Mouse (Mus musculus) urinary bladder, adult 18-20 months (tissue): ENCODE results near the gene Fam71e2.
"Not testable (repeated sequence)": the region's sequence is repeated elsewhere in the genome, so short reads cannot be mapped to it uniquely, and the experiment has no call there.

Experiments
- DNase-seq, 2 experiments: peaks; one replicate each; pipeline ENCODE4 v3.0.0; 2022; ENCODE audit warnings: low spot score in 2 of 2, mixed read lengths in 2 of 2

Fam71e2 gene

GRCm38 (mm10) chr7:4771202-4771601, at the start of gene Fam71e2:
Gene Fam71e2 (minus strand): TSS chr7:4771302.
- DNase-seq: no peak

DNA sequence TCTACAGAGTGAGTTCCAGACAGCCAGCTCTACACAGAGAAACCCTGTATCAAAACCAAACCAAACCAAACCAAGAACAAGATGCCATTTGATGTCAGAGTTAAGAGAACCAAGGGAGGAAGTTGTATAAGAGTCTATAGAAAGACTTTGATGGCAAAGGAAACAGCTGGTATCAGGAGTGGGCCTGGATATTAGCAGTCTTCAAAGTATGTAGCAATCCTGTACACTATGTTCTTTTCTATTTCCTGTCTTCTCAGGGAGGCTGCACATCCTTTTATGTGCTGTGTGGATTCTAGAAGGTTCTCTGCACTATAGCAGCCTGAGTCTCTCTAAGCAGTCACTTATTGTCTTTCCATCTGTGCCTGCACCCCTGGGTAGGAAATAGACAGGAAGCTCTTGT, 45.5 kb upstream of the Fam71e2 start:
- no peak for DNase-seq

DNA sequence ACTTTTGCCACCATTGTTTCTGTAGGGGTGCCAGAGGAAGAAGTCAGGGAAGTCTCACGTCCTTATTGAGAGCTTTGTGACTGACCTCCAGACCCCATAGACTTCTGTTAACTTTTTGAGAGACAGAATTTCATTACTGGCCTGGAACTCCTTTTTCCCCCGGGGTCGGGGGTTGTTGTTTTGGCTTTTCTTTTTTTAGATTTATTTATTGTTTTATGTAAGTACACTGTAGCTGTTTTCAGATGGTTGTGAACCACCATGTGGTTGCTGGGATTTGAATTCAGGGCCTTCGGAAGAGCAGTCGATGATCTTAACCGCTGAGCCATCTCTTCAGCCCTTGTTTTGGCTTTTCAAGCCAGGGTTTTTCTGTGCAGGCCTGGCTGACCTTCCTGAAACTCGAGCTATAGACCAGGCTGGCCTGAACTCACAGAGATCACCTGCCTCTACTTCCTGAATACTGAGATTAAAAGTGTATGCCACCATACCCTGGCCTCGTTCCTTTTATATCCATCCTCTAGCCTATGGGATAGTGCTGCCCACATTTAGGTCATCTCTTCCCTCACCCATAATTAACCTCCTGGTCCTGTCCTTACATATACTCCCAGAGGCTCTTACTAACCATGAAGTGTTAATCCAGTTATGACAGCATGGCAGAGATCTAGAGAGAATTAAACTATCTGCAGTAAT, 42.1 kb upstream of the Fam71e2 start:
- DNase-seq: no peak

DNA sequence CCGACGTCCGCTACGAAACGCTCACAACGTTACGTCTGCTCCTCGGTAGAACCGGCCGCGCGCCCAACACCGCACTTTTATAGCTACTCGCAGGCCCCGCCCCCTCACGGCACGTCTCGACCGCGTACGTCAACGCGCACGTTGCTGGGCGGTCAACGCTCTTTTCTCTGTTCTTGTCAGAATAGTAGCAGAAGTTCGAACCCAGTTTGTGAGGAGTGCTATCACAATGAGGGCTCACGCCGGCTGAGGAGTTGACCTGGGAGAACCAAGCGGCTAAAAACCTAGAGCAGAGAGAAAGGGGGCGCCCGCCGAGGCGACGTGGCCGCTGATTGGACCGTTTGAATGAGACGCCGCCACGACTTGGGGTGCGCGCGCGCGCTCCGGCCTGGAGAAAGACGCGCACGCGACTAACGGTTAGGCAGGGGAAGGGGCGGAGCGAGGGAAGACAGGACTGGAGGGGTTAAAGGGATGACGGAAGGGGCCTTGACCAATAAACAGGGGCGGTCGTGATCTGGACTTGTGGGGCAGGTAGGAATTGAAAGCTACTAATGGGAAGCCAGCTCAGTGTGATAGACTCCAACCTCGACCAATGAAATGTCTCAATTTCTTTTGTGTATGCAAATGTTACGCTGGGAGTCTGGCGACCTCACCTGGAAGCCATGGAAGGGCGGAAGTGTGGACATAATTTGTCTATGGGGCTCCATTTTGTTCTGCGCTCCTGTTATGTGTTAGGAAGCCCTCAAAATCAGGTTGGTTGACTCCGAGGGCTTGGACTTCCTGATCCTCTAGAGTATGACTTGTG, 41.4 kb upstream of the Fam71e2 start, which contains the start of gene Ube2s:
Gene Ube2s (minus strand): TSS at position 288 of the 802 bp plus-strand sequence.
- peak; percentile 97 to 99 for DNase-seq

DNA sequence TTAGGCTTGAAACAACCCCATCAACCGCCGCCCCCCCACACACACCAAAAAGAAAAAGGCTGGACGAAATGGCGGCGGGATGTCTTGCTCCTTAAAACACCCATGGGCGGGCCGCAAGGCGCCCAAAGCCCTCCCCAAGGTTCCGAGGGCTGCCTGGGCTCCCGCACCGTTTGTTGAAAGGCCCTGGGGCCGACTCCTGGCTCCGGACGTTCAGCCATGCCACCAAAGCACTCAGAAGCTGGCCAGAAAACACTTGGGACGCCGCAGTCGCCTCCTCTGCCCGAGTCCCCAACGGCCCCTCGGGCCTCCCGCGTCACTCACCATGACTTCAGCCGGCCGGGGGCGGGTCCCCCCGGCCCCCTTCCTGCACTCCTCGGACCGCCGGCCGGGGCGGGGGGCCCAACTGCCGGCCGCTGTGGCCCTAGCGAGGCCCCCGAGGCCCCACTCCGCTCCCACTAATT, 40.8 kb upstream of the Fam71e2 start:
- peak; percentile 31 to 57 for DNase-seq

DNA sequence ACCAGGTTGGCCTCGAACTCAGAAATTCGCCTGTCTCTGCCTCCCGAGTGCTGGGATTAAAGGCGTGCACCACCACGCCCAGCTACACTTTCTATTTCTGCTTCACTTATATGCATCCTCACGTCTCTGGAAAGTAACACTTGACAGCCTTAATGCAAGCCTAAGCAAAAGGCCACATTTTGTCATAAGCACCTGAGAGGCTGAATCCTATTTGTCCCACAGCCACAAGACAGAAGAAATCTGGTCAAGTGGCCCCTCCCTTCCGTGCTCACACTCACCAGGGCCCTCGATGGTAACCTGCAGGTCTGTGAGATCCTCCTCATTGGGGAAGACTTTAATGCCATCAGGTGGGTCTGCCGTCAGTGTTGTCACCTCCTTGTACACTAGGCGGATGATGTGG, 40.0 kb upstream of the Fam71e2 start:
- not testable (repeated sequence) for DNase-seq

GRCm38 (mm10) chr7:4806716-4807115, 35.6 kb upstream of the Fam71e2 start:
- no peak for DNase-seq

DNA sequence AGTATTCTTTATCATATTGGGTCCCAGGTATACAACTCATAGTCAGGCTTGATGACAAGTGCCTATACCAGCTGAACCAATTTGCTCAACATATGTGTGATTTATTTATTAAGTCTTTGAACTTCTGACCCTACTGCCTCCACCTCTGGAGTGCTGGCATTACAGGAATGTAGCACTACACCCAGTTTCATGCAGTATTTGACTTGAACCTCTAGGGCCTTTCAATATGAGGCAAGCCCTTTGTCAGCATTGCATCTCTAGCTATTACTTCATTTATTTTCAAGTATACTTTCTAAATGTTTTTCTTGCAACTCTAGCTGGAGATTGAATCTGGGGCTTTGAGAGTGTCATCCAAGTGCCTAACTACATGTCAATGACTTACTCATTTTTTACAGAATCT, 31.1 kb upstream of the Fam71e2 start:
- no peak for DNase-seq

- no peak for DNase-seq
These were observed 24.8 kb upstream of the Fam71e2 start for GRCm38 (mm10) chr7:4795767-4796433.

DNA sequence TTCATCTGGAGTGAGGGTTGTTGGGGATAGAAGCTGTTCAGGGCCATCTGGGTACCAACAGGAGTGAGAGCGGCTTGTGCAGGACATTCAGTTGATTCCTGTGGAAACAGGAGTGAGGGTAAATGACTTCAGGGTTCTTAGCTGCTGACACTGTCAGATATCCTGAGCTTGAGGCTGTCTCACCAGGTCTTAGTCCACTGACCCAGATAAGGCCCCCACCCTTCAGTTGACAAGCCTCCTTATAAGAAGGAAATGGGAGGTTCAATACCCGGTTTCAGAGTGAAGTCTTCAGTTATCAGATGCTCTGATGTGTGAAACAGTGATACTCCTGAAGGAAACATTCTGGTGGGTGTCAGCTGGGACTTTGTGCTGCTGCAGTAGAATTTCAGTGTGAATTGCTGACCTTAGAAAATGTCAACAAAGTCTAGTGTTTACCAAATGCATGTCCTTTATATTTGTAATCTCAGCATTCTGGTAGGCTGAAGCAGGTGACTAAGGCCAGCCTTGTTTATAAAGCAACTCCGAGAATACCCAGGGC, 23.6 kb upstream of the Fam71e2 start:
- no peak for DNase-seq

DNA sequence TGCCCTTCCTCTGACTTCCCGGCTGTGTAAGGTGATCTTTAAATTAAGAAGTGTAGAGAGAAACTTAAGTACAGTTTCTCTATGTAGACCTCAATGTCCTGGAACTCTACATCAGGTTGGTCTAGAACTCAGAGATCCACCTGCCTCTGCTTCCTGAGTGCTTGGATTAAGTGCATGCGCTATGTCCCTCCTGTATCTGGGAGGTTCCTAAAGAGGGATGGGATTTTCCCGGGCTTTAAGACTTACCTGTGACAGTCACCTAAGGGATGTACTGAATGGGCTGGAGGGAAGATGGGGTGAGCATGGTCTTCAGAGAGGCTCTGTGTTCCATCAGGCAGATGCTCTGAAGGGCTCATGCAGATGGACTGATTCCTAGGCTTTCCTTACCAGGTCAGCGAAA, 22.6 kb upstream of the Fam71e2 start:
- no peak for DNase-seq

DNA sequence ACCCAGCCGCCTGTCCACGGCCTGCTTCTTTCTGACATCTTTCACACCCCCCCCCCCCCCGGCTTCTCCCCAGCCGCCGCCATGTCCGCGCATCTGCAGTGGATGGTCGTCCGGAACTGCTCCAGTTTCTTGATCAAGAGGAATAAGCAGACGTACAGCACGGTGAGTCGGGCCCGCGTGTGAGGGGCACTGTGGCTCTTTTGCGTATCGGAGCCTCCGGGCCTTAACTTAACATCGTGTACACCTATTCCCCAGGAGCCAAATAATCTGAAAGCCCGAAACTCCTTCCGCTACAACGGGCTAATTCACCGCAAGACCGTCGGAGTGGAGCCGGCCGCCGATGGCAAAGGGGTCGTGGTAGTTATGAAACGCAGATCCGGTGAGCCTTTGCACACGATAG, 22.1 kb upstream of the Fam71e2 start:
- DNase-seq: not testable (repeated sequence)

DNA sequence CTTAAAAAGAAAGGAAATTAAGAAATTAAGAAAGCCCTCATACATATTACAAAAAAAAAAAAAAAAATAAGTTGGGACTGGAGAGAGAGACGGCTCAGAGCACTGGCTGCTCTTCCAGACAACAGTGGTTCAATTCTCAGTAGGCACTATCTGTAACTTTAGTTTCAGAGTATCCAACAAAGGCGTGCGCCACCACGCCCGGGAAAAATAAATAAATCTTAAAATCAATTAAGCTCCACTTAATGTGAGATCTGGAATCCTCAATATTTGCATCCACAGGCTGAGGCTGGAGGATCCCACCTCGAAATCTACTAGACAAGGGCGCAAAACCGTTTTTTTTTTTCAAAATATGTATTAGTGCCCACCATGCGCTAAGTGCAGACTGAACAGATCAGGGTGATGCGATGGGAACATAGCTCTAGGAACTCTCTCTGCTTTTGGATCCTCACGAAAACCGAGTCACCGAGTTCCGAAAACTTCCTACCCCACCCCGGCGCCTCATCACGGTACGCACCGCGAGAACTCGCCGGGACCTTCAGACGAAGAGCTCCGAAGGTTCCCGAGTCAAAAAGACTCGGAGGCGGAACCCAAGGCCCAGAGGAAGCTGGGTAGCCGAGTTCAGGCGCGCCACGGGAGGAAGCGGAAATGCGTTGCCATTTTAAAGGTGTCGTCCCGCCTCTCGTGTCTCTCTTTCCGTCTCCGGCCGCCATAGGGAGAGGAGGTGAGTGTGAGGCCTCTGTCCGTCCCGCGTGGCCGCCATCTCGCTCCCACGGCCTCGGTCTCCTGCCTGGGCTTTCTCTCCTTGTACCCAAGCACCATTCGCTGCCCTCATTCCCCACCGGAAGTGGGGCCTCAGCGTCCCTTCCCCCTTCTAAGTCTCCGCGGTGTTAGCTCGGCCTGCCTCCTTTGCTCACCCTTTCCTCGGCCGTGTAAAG, 21.4 kb upstream of the Fam71e2 start, which contains the start of gene Rpl28:
Gene Rpl28 (plus strand): TSS at position 597 of the 935 bp plus-strand sequence.
- DNase-seq: peak; percentile 84 to 94

GRCm38 (mm10) chr7:4789436-4789935, 18.4 kb upstream of the Fam71e2 start, which contains the start of gene Tmem238:
Gene Tmem238 (minus strand): TSS chr7:4789656.
- peak in 1 of 2 experiments; percentile 76 for DNase-seq

DNA sequence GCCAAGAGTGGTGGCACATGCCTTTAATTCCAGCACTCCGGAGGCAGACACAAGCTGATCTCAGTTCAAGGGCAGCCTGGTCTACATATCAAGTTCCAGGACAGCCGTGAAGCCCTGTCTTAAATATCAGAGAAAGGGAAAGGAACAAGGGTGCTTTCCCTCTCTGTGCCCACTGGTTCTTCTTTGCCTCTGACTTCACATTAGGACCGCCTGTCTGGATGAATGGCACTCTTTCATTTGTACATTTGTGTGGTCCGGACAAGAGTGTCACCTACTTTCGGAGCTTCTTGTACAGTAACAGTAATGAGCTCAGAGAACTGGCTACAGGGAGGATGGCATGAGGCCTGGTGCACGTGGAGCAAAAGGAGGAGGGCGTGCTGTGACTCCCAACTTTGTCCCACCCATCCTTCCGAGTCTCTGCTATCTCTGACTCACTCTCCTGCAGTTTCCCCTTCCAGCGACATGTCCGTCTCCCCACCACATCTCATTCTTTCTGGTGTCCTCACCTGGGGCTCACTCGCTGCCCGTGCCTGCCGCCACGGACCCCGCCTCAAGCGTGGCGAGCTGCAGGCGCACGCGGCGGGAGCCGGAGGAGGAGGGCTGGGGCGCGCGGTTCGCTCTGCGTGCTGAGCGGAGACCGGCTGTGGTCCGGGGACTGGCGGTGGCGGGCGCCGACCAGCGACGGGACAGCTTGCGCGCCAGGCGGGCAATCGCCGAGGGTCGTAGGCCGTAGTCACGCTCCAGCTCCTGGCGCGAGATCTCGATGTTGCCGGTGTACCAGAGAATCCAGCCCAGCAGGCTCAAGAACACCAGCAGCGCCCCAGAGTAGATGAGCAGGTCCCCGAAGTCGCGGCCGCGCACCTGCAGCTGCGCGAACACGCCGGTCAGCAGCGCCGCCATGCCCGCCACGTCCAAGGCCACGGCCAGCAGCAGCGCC, 17.7 kb upstream of the Fam71e2 start:
- peak; percentile 29 to 82 for DNase-seq

GRCm38 (mm10) chr7:4783667-4784268, 12.7 kb upstream of the Fam71e2 start:
- DNase-seq: no peak

DNA sequence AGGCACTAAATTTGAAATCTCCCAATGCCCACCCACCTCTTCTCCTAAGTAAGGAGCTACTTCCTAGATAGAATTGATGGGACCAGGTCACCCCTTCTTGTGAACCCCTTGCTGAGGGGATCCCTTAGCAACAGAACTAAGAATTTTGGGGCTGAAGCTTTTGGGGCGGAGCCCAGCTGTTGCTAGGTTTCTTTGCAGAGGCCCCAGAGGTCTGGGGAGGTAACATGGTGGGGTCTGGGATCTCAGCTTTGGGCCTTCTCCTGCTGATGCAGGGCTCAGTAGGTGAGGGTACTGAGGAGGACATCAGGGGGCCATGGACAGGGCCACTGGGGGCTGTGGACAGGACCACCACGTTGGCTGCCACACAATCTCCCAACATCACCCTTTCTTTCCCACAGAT, 11.7 kb upstream of the Fam71e2 start, which contains the start of the genes Il11 and Tmem190:
Gene Il11 (minus strand): TSS at position 101 of the 400 bp plus-strand sequence.
Gene Tmem190 (plus strand): TSS at position 179 of the 400 bp plus-strand sequence.
- no peak for DNase-seq

GRCm38 (mm10) chr7:4782130-4782529, 11.0 kb upstream of the Fam71e2 start:
- DNase-seq: no peak

DNA sequence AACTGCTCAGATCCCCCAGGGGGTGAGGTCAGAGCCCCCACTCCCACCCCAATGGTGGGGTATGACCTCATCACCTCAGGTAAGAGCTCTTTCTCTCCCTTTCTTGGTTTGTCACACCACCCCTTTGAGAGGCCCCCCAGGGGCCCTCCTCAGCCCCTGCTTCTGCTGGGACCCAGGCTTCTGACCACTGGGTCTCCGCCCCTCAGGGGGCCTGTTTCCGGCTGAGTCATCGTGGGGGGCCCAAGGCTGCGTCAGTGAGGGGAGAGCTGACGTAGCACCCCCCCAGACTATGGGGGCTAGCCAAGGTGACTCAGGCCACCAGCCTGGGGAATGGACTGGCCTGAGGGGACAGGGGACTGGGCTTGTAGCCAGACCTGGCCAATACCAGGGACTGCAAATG, 8.8 kb upstream of the Fam71e2 start:
- DNase-seq: no peak
